Mouse (Mus musculus) spleen, adult 2 months (tissue): ENCODE measurements around the gene Gpr84.
A peak's percentile ranks its signal among the peaks of the same experiment; 100 is the strongest.

Experiments
- CTCF ChIP-seq: fragments of 200-500 bp; IDR thresholded peaks from 2 replicates; pipeline ENCODE4 v1.5.1; 2011; ENCODE audit warnings: mild to moderate bottlenecking, inconsistent platforms; ENCODE audit not compliant: insufficient read depth, insufficient read length, insufficient replicate concordance; ENCODE audit errors: extremely low read depth
- POLR2A ChIP-seq: fragments of 200-500 bp; IDR thresholded peaks from 2 replicates; pipeline ENCODE4 v1.6.1; 2011; ENCODE audit warnings: low read depth, low read length, inconsistent platforms

DNA sequence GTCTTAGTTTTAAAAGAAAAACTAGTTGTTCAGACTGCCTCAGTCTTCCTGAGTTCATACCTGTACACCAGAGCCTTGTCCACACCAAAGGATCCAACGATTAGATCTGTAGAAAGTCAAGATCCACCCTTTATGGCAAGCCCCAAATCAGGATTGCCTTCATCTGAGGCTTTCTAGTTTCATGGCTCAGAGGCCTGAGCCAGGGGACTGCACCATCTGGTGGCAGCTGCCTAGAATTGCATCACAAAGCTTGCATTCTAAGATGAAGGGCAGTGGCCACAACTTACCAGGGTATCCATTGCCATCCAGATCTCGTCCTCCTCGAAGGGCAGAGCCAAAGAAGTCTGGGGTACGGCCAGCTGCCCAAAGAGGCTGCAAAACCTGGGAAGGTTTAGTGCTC, 42.4 kb upstream of the Gpr84 start:
- TF ChIP-seq CTCF (peak; percentile 62; the same call in 1 of the 2 replicates), POLR2A (no peak)
